Mouse (Mus musculus) lung, adult 2 months (tissue): ENCODE data around the gene Vwce.

Experiments
- CTCF ChIP-seq: fragments of 200-500 bp; IDR thresholded peaks from 2 replicates; pipeline ENCODE4 v1.5.1; 2011; ENCODE audit warnings: mild to moderate bottlenecking, low read length, control low read depth; ENCODE audit not compliant: insufficient read depth
- POLR2A ChIP-seq: fragments of 200-500 bp; IDR thresholded peaks from 2 replicates; pipeline ENCODE4 v1.6.1; 2011; ENCODE audit warnings: low read depth, mild to moderate bottlenecking, control low read depth, low read length, borderline replicate concordance; ENCODE audit errors: extremely low read depth

DNA sequence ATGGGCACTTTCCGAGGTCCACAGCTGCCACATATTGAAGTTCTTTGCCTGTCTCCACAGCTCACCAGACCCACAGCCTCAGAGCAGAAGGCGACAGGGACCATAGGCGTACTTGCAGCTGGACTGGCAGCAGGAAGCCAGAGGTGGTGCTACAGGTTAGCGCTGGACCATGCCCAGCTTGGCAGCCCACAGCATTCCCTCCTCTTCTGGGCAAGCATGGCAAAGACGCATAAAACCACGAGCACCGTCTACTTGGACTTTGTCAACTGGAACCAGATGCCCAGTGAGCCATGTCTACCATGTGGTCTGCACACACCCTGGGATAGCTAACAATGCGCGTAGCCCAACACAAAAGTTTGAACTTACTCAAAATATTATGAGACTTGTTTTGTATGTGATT is 51.1 kb downstream of the Vwce start:
- no peak for TF ChIP-seq CTCF
- no peak for TF ChIP-seq POLR2A
